Mouse (Mus musculus): ENCODE results near the gene Il7r. TPM values are rescaled to one million over a fixed set of nuclear protein-coding genes. Genes with fewer than 3 reads are reported as not detected.

The Il7r gene
- total RNA-seq, 4 experiments from 2014 or later: 0.44 to 1.8 (median 1.0) TPM

- DNase-seq: no peak
Observed at GRCm38 (mm10) chr15:9471053-9471685, 58.8 kb downstream of the Il7r start.

- no peak for DNase-seq
Observed at GRCm38 (mm10) chr15:9464039-9464438, 65.9 kb downstream of the Il7r start.

GRCm38 (mm10) chr15:9463521-9464027, 66.4 kb downstream of the Il7r start:
- no peak for DNase-seq

Other genes starting within 250 kb of the Il7r start
- gene Ugt3a2, start 194.6 kb downstream of the Il7r start, total RNA-seq (2022): under 1 TPM in 3 of 4 experiments, not detected in 1; 0.09 to 0.40 (median 0.18) TPM
- gene Capsl, start 94.1 kb downstream of the Il7r start, total RNA-seq (2022): not detected
- gene Spef2, start 218.7 kb upstream of the Il7r start, total RNA-seq (2022): under 1 TPM; 0.59 to 0.74 (median 0.65) TPM